In the genomic region with DNA sequence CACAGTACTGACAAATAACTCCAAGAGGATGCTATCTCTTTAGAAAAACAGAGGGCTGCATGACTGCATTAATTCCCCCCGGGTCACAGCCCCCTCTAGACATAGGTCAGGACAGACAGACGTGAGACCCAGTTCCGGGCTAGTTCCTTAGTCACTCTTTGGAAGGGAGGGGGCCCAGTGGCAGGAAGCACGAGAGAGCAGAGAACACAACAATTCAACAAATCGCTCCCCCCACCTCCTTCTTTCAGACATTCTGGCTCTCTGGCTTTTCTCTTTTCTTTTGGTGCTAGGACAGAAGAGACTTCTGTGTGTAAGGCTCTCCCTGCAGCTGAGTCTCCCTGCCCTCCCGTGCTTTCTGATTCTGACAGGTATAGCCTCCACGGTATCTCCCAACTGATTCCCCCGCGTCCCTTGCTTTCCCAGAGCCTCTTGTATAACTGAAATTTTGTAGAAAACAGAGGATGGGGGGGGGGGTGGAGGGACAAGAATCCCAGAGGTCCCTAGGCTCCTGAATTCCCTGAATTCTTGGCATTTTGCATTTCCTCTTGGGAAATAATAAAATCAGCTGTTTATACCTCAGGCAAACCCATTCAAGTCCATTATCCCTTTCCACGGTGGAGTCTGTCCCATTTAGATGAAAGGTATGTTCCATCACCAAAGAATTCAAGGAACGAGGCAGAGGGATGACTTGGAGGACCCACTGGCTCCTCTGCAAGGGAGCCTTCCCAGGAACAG, we compare ENCODE assay signal across 8 mouse cellular contexts. TPM values are rescaled to one million over a fixed set of nuclear protein-coding genes. Genes with fewer than 3 reads are reported as not detected.
A peak's percentile ranks its signal among the peaks of the same experiment; 100 is the strongest.
DNase-seq lines count a peak whose midpoint lies in the region; ATAC-seq and TF ChIP-seq lines count a peak whose summit lies in the region.

No protein-coding gene starts in this region.

- H3K27me3 ChIP-seq in liver, embryonic 12.5 days (replicated peaks) = no peaks in the 10 kb centered on the region
- H3K27me3 ChIP-seq in embryonic facial prominence, embryonic 10.5 days (replicated peaks; ENCODE audit: low read depth, poor library complexity, severe bottlenecking) = no peaks in the 10 kb centered on the region
- H3K27me3 ChIP-seq in kidney, postnatal 0 days (ENCODE audit: insufficient read depth, low read length) = no peaks in the 10 kb centered on the region

- H3K9me3 ChIP-seq in liver, embryonic 12.5 days (replicated peaks) = no peaks in the 10 kb centered on the region
- no peaks in the 10 kb centered on the region for H3K9me3 ChIP-seq in embryonic facial prominence, embryonic 10.5 days
- no peaks in the 10 kb centered on the region for H3K9me3 ChIP-seq in kidney, postnatal 0 days (replicated peaks; ENCODE audit: low read length)

- no peak overlapping the region for H3K9ac ChIP-seq in liver, embryonic 12.5 days
- H3K9ac ChIP-seq in kidney, postnatal 0 days (ENCODE audit: low read depth, low read length) = no peak overlapping the region

- no peaks in the 10 kb centered on the region for H3K36me3 ChIP-seq in liver, embryonic 12.5 days
- peaks cover 23% of the 10 kb centered on the region for H3K36me3 ChIP-seq in embryonic facial prominence, embryonic 10.5 days (replicated peaks)
- H3K36me3 ChIP-seq in kidney, postnatal 0 days (ENCODE audit: insufficient read depth, low read length) = no peaks in the 10 kb centered on the region

- intact Hi-C loops in heart, postnatal 25 days (cut with DNase I) = no loop called here

- H3K4me1 ChIP-seq in liver, embryonic 12.5 days = peaks cover 29% of the 10 kb centered on the region
- H3K4me1 ChIP-seq in embryonic facial prominence, embryonic 10.5 days = peaks cover 46% of the 10 kb centered on the region
- H3K4me1 ChIP-seq in kidney, postnatal 0 days (replicated peaks; ENCODE audit: insufficient read depth, low read length) = peaks cover 18% of the 10 kb centered on the region

- ATAC-seq in liver, embryonic 12.5 days = no peak
- ATAC-seq in kidney, postnatal 0 days (replicated peaks; ENCODE audit: low FRiP score, low read depth) = no peak

- H3K4me3 ChIP-seq in liver, embryonic 12.5 days = no peak overlapping the region
- no peak overlapping the region for H3K4me3 ChIP-seq in embryonic facial prominence, embryonic 10.5 days
- no peak overlapping the region for H3K4me3 ChIP-seq in kidney, postnatal 0 days (replicated peaks; ENCODE audit: low read depth, low read length)

- DNase-seq in heart, adult 11 months = peak; percentile 92
- no peak for DNase-seq in heart, postnatal 25 days (ENCODE audit: low spot score)
- DNase-seq in liver = no peak
- DNase-seq in embryonic facial prominence, embryonic 10.5 days (ENCODE audit: low spot score) = no peak
- peak; percentile 66 for DNase-seq in kidney, postnatal 0 days (ENCODE audit: low spot score)
- no peak for DNase-seq in cerebellum, adult 11-12 months
- DNase-seq in gastrocnemius, adult 8-10 months (ENCODE audit: low spot score in 2 of 2) = no peak

- H3K4me2 ChIP-seq in liver, embryonic 12.5 days = no peak overlapping the region
- 0 out of 2 replicates have a peak overlapping the region, but pooled peaks have one; percentile 10 for H3K4me2 ChIP-seq in kidney, postnatal 0 days (ENCODE audit: low read length)

- peak overlapping the region; percentile 14; the same call in 1 of the 2 replicates for H3K27ac ChIP-seq in liver, embryonic 12.5 days
- peak overlapping the region; percentile 54 for H3K27ac ChIP-seq in embryonic facial prominence, embryonic 10.5 days (replicated peaks)
- H3K27ac ChIP-seq in kidney, postnatal 0 days = peak overlapping the region; percentile 76

- 53% methylated on average over 11 of the region's 11 CpGs for WGBS in liver, embryonic 12.5 days (ENCODE audit: insufficient replicate concordance)
- 58% methylated on average over 11 of the region's 11 CpGs for WGBS in embryonic facial prominence, embryonic 10.5 days
- 41% methylated on average over 11 of the region's 11 CpGs for WGBS in kidney, postnatal 0 days

- TF ChIP-seq CTCF in kidney, postnatal 0 days (IDR thresholded peaks at IDR 0.05; ENCODE audit: low read depth) = no peak

RNA-seq across cellular contexts. Expression of gene Lrrc75a, which starts 12.1 kb away (rescaled TPM):
- 1 to 10 TPM; 4.9 to 6.4 TPM for total RNA-seq in heart, postnatal 25 days (2021)
- polyA plus RNA-seq in liver, embryonic 12.5 days (2016; fragmentation: Nextera tagmentation; extraction: Ambion mirVana) = 3.4 and 3.7 TPM in 2 replicates
- polyA plus RNA-seq in embryonic facial prominence, embryonic 10.5 days (2016; fragmentation: Nextera tagmentation; extraction: Ambion mirVana) = 11.2 and 12.9 TPM in 2 replicates
- polyA plus RNA-seq in kidney, postnatal 0 days (2015; fragmentation: Nextera tagmentation; extraction: Ambion mirVana) = 12.6 and 14.8 TPM in 2 replicates
- total RNA-seq in gastrocnemius, adult 8-10 months (2022) = 1 to 10 TPM; 2.7 to 4.6 (median 3.0) TPM

RNA-seq across cellular contexts. Expression of gene Mmgt2, which starts 12.2 kb away (rescaled TPM):
- 1 to 10 TPM; 6.9 to 7.0 TPM for total RNA-seq in heart, postnatal 25 days (2021)
- polyA plus RNA-seq in liver, embryonic 12.5 days (2016; fragmentation: Nextera tagmentation; extraction: Ambion mirVana) = 15.0 and 17.0 TPM in 2 replicates
- 41.9 and 44.2 TPM in 2 replicates for polyA plus RNA-seq in embryonic facial prominence, embryonic 10.5 days (2016; fragmentation: Nextera tagmentation; extraction: Ambion mirVana)
- polyA plus RNA-seq in kidney, postnatal 0 days (2015; fragmentation: Nextera tagmentation; extraction: Ambion mirVana) = 70.8 and 73.1 TPM in 2 replicates
- total RNA-seq in gastrocnemius, adult 8-10 months (2022) = 1 to 10 TPM; 5.3 to 7.2 (median 6.5) TPM

Comparison
In these comparisons a context has a peak if more than half of its experiments do, and no peak if none do; other contexts are left out.
1. DNase-seq: peak in heart, adult 11 months (single experiment) and kidney, postnatal 0 days (single experiment); none in heart, postnatal 25 days (single experiment), liver (single experiment), embryonic facial prominence, embryonic 10.5 days (single experiment), cerebellum, adult 11-12 months (single experiment) and gastrocnemius, adult 8-10 months (0 of 2).
2. H3K27ac ChIP-seq: peak in every context shown above with its lines; median percentile 76 in kidney, postnatal 0 days; 54 in embryonic facial prominence, embryonic 10.5 days; 14 in liver, embryonic 12.5 days.